19 mouse cellular contexts compared by ENCODE assay signal in the genomic region with DNA sequence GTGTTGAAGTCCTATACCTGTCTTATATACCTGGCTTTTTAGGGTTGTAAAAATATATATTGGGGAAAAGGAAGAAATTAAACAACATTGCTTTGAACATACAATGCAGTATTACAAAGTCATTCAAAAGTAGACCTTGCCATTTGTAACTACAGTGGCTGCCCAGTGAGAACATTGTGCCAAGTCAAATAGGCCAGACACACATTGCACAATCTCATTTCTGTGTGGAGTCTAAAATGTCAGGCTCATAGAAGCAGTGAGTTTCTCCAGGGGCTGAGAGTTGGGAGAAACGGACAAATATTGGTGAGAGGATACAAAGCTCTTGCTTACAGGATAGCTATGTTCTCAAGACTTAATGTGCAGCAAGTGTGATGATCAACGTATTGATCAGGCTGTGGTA. TPM values are rescaled to one million over a fixed set of nuclear protein-coding genes. Genes with fewer than 3 reads are reported as not detected.
DNase-seq lines count a peak whose midpoint lies in the region; ATAC-seq and TF ChIP-seq lines count a peak whose summit lies in the region.
"Had no signal": no experiment of that assay in that cellular context is flagged by ENCODE, and none has a peak within 500 bp of the region (broad histone marks: within the 10 kb centered on the region; RNA-seq: fewer than 3 reads in every experiment).

No protein-coding gene starts in this region.

- no peak for TF ChIP-seq CTCF in liver, embryonic 14.5 days (IDR thresholded peaks at IDR 0.05; ENCODE audit: low read depth)

- no peak overlapping the region for H3ac ChIP-seq in myocyte (ENCODE audit: control insufficient read depth, insufficient read length)

- H3K9me3 ChIP-seq in liver, embryonic 14.5 days (ENCODE audit: control insufficient read depth, low read length) = no peaks in the 10 kb centered on the region
- H3K9me3 ChIP-seq in liver, embryonic 11.5 days (ENCODE audit: control insufficient read depth, low read length) = no peaks in the 10 kb centered on the region
- H3K9me3 ChIP-seq: embryonic facial prominence, embryonic 10.5 days; hindbrain, embryonic 15.5 days; neural tube, embryonic 13.5 days had no signal

- H3K79me2 ChIP-seq in myocyte (ENCODE audit: control insufficient read depth, insufficient read depth) = no peaks in the 10 kb centered on the region

- H3K9ac ChIP-seq in liver, embryonic 14.5 days (replicated peaks) = no peak overlapping the region
- no peak overlapping the region for H3K9ac ChIP-seq in liver, embryonic 11.5 days (ENCODE audit: low read depth, low read length)
- H3K9ac ChIP-seq: hindbrain, embryonic 15.5 days; limb, embryonic 13.5 days; neural tube, embryonic 13.5 days had no signal

- no peak overlapping the region for H3K27ac ChIP-seq in liver, embryonic 14.5 days
- no peak overlapping the region for H3K27ac ChIP-seq in liver, embryonic 11.5 days (ENCODE audit: low read depth, low read length)
- H3K27ac ChIP-seq: embryonic facial prominence, embryonic 10.5 days; hindbrain, embryonic 15.5 days; limb, embryonic 13.5 days; neural tube, embryonic 13.5 days had no signal

- H3K4me2 ChIP-seq in liver, embryonic 14.5 days (ENCODE audit: low read depth) = no peak overlapping the region
- H3K4me2 ChIP-seq in liver, embryonic 11.5 days = no peak overlapping the region
- no peak overlapping the region for H3K4me2 ChIP-seq in myocyte (ENCODE audit: low read depth)
- H3K4me2 ChIP-seq: hindbrain, embryonic 15.5 days; limb, embryonic 13.5 days; neural tube, embryonic 13.5 days had no signal

- no peak for ATAC-seq in liver, embryonic 14.5 days (ENCODE audit: insufficient read depth)
- no peak for ATAC-seq in liver, embryonic 11.5 days (replicated peaks; ENCODE audit: low FRiP score)
- ATAC-seq: midbrain, embryonic 16.5 days had no signal

- WGBS in liver, embryonic 14.5 days (ENCODE audit: insufficient replicate concordance) = 46% methylated on average over 2 of the region's 2 CpGs
- WGBS in liver, embryonic 11.5 days = 74% methylated on average over 2 of the region's 2 CpGs

- peak; percentile 29 for DNase-seq in adrenal gland, adult 8-10 months
- no peak for DNase-seq in adrenal gland, postnatal 25 days
- DNase-seq in liver, embryonic 14.5 days (ENCODE audit: low read depth in 3 of 3, low spot score in 3 of 3) = peak in 2 of 3 experiments; percentile 4 to 6
- no peak for DNase-seq in liver, embryonic 11.5 days (ENCODE audit: low spot score)
- peak; percentile 8 for DNase-seq in heart, postnatal 25 days (ENCODE audit: low spot score)
- no peak for DNase-seq in thymus, adult 18-20 months
- DNase-seq in right cerebral cortex, adult 2 months (ENCODE audit: low spot score in 2 of 2) = no peak
- DNase-seq: cerebellum, adult 9-10 months; kidney, adult 2 months; kidney, postnatal 36 days; retina, postnatal 1 day had no signal

- H3K27me3 ChIP-seq in liver, embryonic 14.5 days (ENCODE audit: control insufficient read depth, insufficient read depth, low read length) = no peaks in the 10 kb centered on the region
- no peaks in the 10 kb centered on the region for H3K27me3 ChIP-seq in liver, embryonic 11.5 days (replicated peaks; ENCODE audit: control insufficient read depth, insufficient read depth, low read length)
- no peaks in the 10 kb centered on the region for H3K27me3 ChIP-seq in myocyte (ENCODE audit: control insufficient read depth, insufficient read depth, insufficient read length)
- H3K27me3 ChIP-seq: hindbrain, embryonic 15.5 days; limb, embryonic 13.5 days; neural tube, embryonic 13.5 days had no signal

- no peaks in the 10 kb centered on the region for H3K4me1 ChIP-seq in liver, embryonic 14.5 days (replicated peaks; ENCODE audit: control insufficient read depth in 2 of 2, insufficient read depth in 2 of 2, low read length in 1 of 2)
- no peaks in the 10 kb centered on the region for H3K4me1 ChIP-seq in liver, embryonic 11.5 days (replicated peaks; ENCODE audit: control insufficient read depth, insufficient read depth, low read length)
- H3K4me1 ChIP-seq: embryonic facial prominence, embryonic 10.5 days; hindbrain, embryonic 15.5 days; limb, embryonic 13.5 days; neural tube, embryonic 13.5 days had no signal

- intact Hi-C loops in heart, postnatal 25 days (cut with DNase I) = no loop called here

- no peaks in the 10 kb centered on the region for H3K36me3 ChIP-seq in liver, embryonic 14.5 days (replicated peaks; ENCODE audit: control insufficient read depth, insufficient read depth, low read depth)
- H3K36me3 ChIP-seq in liver, embryonic 11.5 days (ENCODE audit: control insufficient read depth, insufficient read depth, low read length) = no peaks in the 10 kb centered on the region
- no peaks in the 10 kb centered on the region for H3K36me3 ChIP-seq in myocyte (ENCODE audit: control insufficient read depth, insufficient read depth)
- H3K36me3 ChIP-seq: embryonic facial prominence, embryonic 10.5 days; hindbrain, embryonic 15.5 days; limb, embryonic 13.5 days; neural tube, embryonic 13.5 days had no signal

- no peak for TF ChIP-seq EP300 in liver, embryonic 14.5 days (IDR thresholded peaks at IDR 0.05; ENCODE audit: low read depth)

- TF ChIP-seq POLR2A in myocyte (IDR thresholded peaks at IDR 0.05; ENCODE audit: insufficient read length, low read depth) = no peak

- H3K4me3 ChIP-seq in liver, embryonic 14.5 days (ENCODE audit: insufficient read depth in 1 of 2, low read depth in 2 of 2, low read length in 2 of 2) = no peak overlapping the region
- no peak overlapping the region for H3K4me3 ChIP-seq in liver, embryonic 11.5 days (ENCODE audit: low read depth, low read length)
- no peak overlapping the region for H3K4me3 ChIP-seq in myocyte
- H3K4me3 ChIP-seq: embryonic facial prominence, embryonic 10.5 days; hindbrain, embryonic 15.5 days; limb, embryonic 13.5 days; neural tube, embryonic 13.5 days had no signal

TF ChIP-seq in myocyte, 11 proteins besides CTCF, POLR2A, EP300 and RAD21:
- TF ChIP-seq CEBPB (IDR thresholded peaks at IDR 0.05; ENCODE audit: insufficient read depth, poor library complexity, severe bottlenecking) (0 out of 2 replicates have a peak, but pooled peaks have one; percentile 39), USF1 (IDR thresholded peaks at IDR 0.05; ENCODE audit: low read depth) (no peak)

RNA-seq across cellular contexts. Expression of a gene that starts 7.9 kb away (rescaled TPM):
- not detected for total RNA-seq in adrenal gland, adult 8-10 months (2022)
- total RNA-seq in adrenal gland, postnatal 25 days (2021) = 0.33 TPM in 1 of 2 replicates, not detected in the other
- polyA plus RNA-seq in liver, embryonic 14.5 days (2012; rRNA removed) = not detected in 2 replicates
- polyA plus RNA-seq in liver, embryonic 14.5 days (2014; fragmentation: Nextera tagmentation; extraction: Ambion mirVana) = not detected in 2 replicates
- polyA plus RNA-seq in liver, embryonic 11.5 days (2014; fragmentation: Nextera tagmentation; extraction: Ambion mirVana) = not detected in 2 replicates
- total RNA-seq in heart, postnatal 25 days (2021) = under 1 TPM in 1 of 2 experiments, not detected in 1; 0.03 TPM
- polyA plus RNA-seq in myocyte (2012; fragmentation: generic; extraction: Trizol) = 15.9 TPM
- polyA plus RNA-seq: heart, embryonic 14.5 days; hindbrain, embryonic 15.5 days; neural tube, embryonic 13.5 days; spleen, adult 2 months had no signal

RNA-seq across cellular contexts. Expression of a gene that starts 30.1 kb away (rescaled TPM):
- total RNA-seq in adrenal gland, adult 8-10 months (2022) = under 1 TPM in 3 of 4 experiments, not detected in 1; 0.17 to 0.35 (median 0.25) TPM
- total RNA-seq in adrenal gland, postnatal 25 days (2021) = 0.12 TPM in 1 of 2 replicates, not detected in the other
- 0.01 TPM in 1 of 2 replicates, not detected in the other for polyA plus RNA-seq in liver, embryonic 14.5 days (2012; rRNA removed)
- not detected in 2 replicates for polyA plus RNA-seq in liver, embryonic 14.5 days (2014; fragmentation: Nextera tagmentation; extraction: Ambion mirVana)
- polyA plus RNA-seq in liver, embryonic 11.5 days (2014; fragmentation: Nextera tagmentation; extraction: Ambion mirVana) = 0.07 and 0.13 TPM in 2 replicates
- not detected for total RNA-seq in heart, postnatal 25 days (2021)
- 7.4 TPM for polyA plus RNA-seq in myocyte (2012; fragmentation: generic; extraction: Trizol)
- polyA plus RNA-seq: embryonic facial prominence, embryonic 10.5 days had no signal

RNA-seq across cellular contexts. Expression of a gene that starts 47.0 kb away (rescaled TPM):
- not detected for total RNA-seq in adrenal gland, adult 8-10 months (2022)
- total RNA-seq in adrenal gland, postnatal 25 days (2021) = not detected in 2 replicates
- 0.02 TPM in 1 of 2 replicates, not detected in the other for polyA plus RNA-seq in liver, embryonic 14.5 days (2012; rRNA removed)
- polyA plus RNA-seq in liver, embryonic 14.5 days (2014; fragmentation: Nextera tagmentation; extraction: Ambion mirVana) = 0.03 TPM in 1 of 2 replicates, not detected in the other
- 0.13 TPM in 1 of 2 replicates, not detected in the other for polyA plus RNA-seq in liver, embryonic 11.5 days (2014; fragmentation: Nextera tagmentation; extraction: Ambion mirVana)
- total RNA-seq in heart, postnatal 25 days (2021) = under 1 TPM in 1 of 2 experiments, not detected in 1; 0.05 TPM
- 10.4 TPM for polyA plus RNA-seq in myocyte (2012; fragmentation: generic; extraction: Trizol)

RNA-seq across cellular contexts. Expression of a gene that starts 59.1 kb away (rescaled TPM):
- total RNA-seq in adrenal gland, adult 8-10 months (2022) = not detected
- total RNA-seq in adrenal gland, postnatal 25 days (2021) = not detected in 2 replicates
- polyA plus RNA-seq in liver, embryonic 14.5 days (2012; rRNA removed) = not detected in 2 replicates
- polyA plus RNA-seq in liver, embryonic 14.5 days (2014; fragmentation: Nextera tagmentation; extraction: Ambion mirVana) = not detected in 2 replicates
- polyA plus RNA-seq in liver, embryonic 11.5 days (2014; fragmentation: Nextera tagmentation; extraction: Ambion mirVana) = not detected in 2 replicates
- total RNA-seq in heart, postnatal 25 days (2021) = not detected
- 0.54 TPM for polyA plus RNA-seq in myocyte (2012; fragmentation: generic; extraction: Trizol)
- polyA plus RNA-seq: heart, embryonic 14.5 days; neural tube, embryonic 13.5 days; spleen, adult 2 months had no signal

Comparison
In these comparisons a context has a peak if more than half of its experiments do, and no peak if none do; other contexts are left out.
1. DNase-seq: peak in adrenal gland, adult 8-10 months (single experiment), liver, embryonic 14.5 days (2 of 3) and heart, postnatal 25 days (single experiment); none in adrenal gland, postnatal 25 days (single experiment), liver, embryonic 11.5 days (single experiment), thymus, adult 18-20 months (0 of 2) and right cerebral cortex, adult 2 months (0 of 2).